Mouse (Mus musculus): Measurements from ENCODE around the gene Cbs.

DNA sequence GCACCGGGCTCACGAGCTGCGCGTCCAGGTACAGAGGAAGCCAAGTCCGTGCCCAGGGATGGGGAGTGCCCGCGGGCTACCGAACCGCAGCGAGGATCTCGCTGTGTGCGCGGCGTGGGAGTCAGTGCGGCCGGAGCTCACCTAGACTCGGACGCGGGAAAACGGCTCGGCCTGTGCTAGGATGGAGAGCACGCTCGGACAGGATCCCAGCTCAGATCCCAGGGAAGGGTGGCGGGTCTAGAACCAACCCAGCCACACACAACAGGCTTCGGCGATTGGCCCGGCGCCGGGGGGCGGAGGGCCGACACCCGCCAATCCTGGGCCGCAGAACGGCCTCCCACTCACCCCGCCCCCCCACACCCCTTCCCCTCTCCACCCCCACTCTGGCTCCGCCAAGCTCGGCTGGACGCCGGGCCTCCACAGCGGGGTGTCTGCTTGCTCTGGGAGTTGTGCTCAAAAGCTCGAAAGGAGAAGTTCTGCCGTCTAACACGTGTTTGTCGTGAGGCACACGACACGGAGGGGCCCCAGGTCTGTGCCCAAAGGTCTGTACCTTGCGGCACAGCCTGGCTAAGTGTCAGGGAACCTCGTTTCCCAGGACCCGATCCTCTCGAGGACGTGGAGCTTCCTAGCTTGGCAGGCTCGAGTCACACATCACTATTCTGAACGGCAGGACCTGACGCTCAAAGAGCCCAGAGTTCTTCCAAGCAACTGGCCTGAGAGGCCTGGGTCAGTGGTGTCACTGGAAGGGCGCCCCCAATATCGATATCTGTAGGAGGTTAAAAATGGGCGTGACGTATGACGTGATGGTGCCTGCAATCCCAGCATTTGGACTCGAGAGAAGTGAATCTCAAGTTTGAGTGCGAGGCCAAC is at the start of gene Cbs:
- TF ChIP-seq CTCF (IDR thresholded peaks at IDR 0.05; ENCODE audit: low read depth, low read length): no peak
- peak; percentile 60 for TF ChIP-seq POLR2A (IDR thresholded peaks at IDR 0.05; ENCODE audit: extremely low read depth, insufficient read depth, low read length)
